Mouse (Mus musculus): ENCODE data around the gene Fbh1. TPM values are rescaled to one million over a fixed set of nuclear protein-coding genes. Genes with fewer than 3 reads are reported as not detected.

The Fbh1 gene
- 10 to 100 TPM; 32.2 to 39.0 TPM for polyA plus RNA-seq (2017; shearing (Covaris generic))

GRCm38 (mm10) chr2:11777091-11778068, at the start of gene Fbh1, which contains the start of gene Ankrd16:
TSS of gene Fbh1 (minus strand) at chr2:11777582.
TSS of gene Ankrd16 (plus strand) at chr2:11777876.
- ATAC-seq = peak; percentile 87

- ATAC-seq = no peak
These were observed 24.0 kb upstream of the Fbh1 start for GRCm38 (mm10) chr2:11801299-11801930.

GRCm38 (mm10) chr2:11797930-11798364, 20.6 kb upstream of the Fbh1 start:
- no peak for ATAC-seq

- ATAC-seq = no peak
These were observed 17.3 kb upstream of the Fbh1 start for GRCm38 (mm10) chr2:11794668-11795067.

- ATAC-seq = no peak
These were observed 6.8 kb upstream of the Fbh1 start for GRCm38 (mm10) chr2:11784159-11784558.

- ATAC-seq = peak; percentile 82
These were observed 873 bp upstream of the Fbh1 start for GRCm38 (mm10) chr2:11778087-11778823.

GRCm38 (mm10) chr2:11776415-11776814, 967 bp downstream of the Fbh1 start:
- ATAC-seq = no peak

- ATAC-seq = no peak
These were observed 2.3 kb downstream of the Fbh1 start for GRCm38 (mm10) chr2:11775121-11775520.

- ATAC-seq = no peak
These were observed 3.0 kb downstream of the Fbh1 start for GRCm38 (mm10) chr2:11774426-11774825.

- ATAC-seq = no peak
These were observed 5.0 kb downstream of the Fbh1 start for GRCm38 (mm10) chr2:11772401-11772800.

GRCm38 (mm10) chr2:11771701-11772100, 5.7 kb downstream of the Fbh1 start:
- ATAC-seq = no peak

GRCm38 (mm10) chr2:11767161-11767545, 10.2 kb downstream of the Fbh1 start:
- ATAC-seq = no peak

GRCm38 (mm10) chr2:11766485-11767160, 10.8 kb downstream of the Fbh1 start:
- ATAC-seq = no peak

GRCm38 (mm10) chr2:11765694-11766093, 11.7 kb downstream of the Fbh1 start:
- no peak for ATAC-seq

GRCm38 (mm10) chr2:11762541-11762940, 14.8 kb downstream of the Fbh1 start:
- no peak for ATAC-seq

GRCm38 (mm10) chr2:11739516-11740051, 37.8 kb downstream of the Fbh1 start:
- ATAC-seq = no peak

GRCm38 (mm10) chr2:11738794-11739193, 38.6 kb downstream of the Fbh1 start:
- no peak for ATAC-seq

- no peak for ATAC-seq
These were observed 41.5 kb downstream of the Fbh1 start for GRCm38 (mm10) chr2:11735853-11736252.

- no peak for ATAC-seq
These were observed 44.4 kb downstream of the Fbh1 start for GRCm38 (mm10) chr2:11732978-11733377.

- no peak for ATAC-seq
These were observed 48.3 kb downstream of the Fbh1 start for GRCm38 (mm10) chr2:11729091-11729490.

- ATAC-seq = no peak
These were observed 49.8 kb downstream of the Fbh1 start for GRCm38 (mm10) chr2:11727574-11727973.

- ATAC-seq = no peak
These were observed 54.8 kb downstream of the Fbh1 start for GRCm38 (mm10) chr2:11722564-11722963.
